Mouse (Mus musculus): ENCODE measurements around the gene Tmem186. TPM values are rescaled to one million over a fixed set of nuclear protein-coding genes. Genes with fewer than 3 reads are reported as not detected.

Tmem186 gene
- polyA plus RNA-seq, 1 experiment from 2014 or later, result 6.0 TPM

- Histone ChIP-seq H3K4me3 (ENCODE audit: inconsistent target) (no peak overlapping the region), H3K27ac (no peak overlapping the region), H3K79me2 (ENCODE audit: inconsistent target) (no peaks in the 10 kb centered on the region), H3K36me3 (ENCODE audit: inconsistent target) (peaks cover 78% of the 10 kb centered on the region)
- WGBS (ENCODE audit: missing documents), result 95% methylated on average over 9 of the region's 9 CpGs
These were observed 18.1 kb upstream of the Tmem186 start for GRCm38 (mm10) chr16:8655599-8655998.

GRCm38 (mm10) chr16:8655108-8655507 lies 17.6 kb upstream of the Tmem186 start:
- H3K36me3 ChIP-seq (ENCODE audit: inconsistent target), result peaks cover 77% of the 10 kb centered on the region
- 95% methylated on average over 6 of the region's 6 CpGs for WGBS (ENCODE audit: missing documents)
- no peak overlapping the region for H3K4me3 ChIP-seq (ENCODE audit: inconsistent target)

GRCm38 (mm10) chr16:8650007-8650406 lies 12.5 kb upstream of the Tmem186 start:
- Histone ChIP-seq H3K79me2 (ENCODE audit: inconsistent target) (no peaks in the 10 kb centered on the region), H3K4me3 (ENCODE audit: inconsistent target) (no peak overlapping the region), H3K27ac (no peak overlapping the region), H3K36me3 (ENCODE audit: inconsistent target) (peaks cover 96% of the 10 kb centered on the region)
- WGBS (ENCODE audit: missing documents), result 97% methylated on average over 3 of the region's 3 CpGs

More at GRCm38 (mm10) chr16:8655108-8655507, 17.6 kb upstream of the Tmem186 start:
- no peak overlapping the region for H3K27ac ChIP-seq
- H3K79me2 ChIP-seq (ENCODE audit: inconsistent target), result no peaks in the 10 kb centered on the region

- 93% methylated on average over 6 of the region's 6 CpGs for WGBS (ENCODE audit: missing documents)
These were observed 8.0 kb upstream of the Tmem186 start for GRCm38 (mm10) chr16:8645546-8645945.

DNA sequence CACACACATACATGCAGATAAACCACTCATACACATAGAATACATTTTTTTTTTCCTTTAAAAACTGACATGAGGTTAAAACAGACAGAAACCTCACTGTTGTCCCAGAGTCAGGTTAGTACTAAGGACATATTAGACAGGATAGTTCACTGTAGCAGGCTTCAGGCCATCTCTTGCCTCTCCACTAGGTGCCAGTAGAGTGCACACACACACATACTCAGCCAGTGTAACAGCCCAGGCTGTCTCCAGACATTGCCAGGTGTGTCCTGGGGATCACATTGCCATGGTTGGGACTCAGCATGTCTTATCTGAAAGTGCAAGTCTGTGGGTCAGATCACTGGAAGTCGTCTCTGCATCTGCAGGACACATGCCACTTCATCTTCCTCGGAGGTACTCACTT lies 6.3 kb upstream of the Tmem186 start:
- 100% methylated on average over 2 of the region's 2 CpGs for WGBS (ENCODE audit: missing documents)
- Histone ChIP-seq H3K4me3 (ENCODE audit: inconsistent target) (no peak overlapping the region), H3K79me2 (ENCODE audit: inconsistent target) (peaks cover 39% of the 10 kb centered on the region), H3K36me3 (ENCODE audit: inconsistent target) (peaks cover 63% of the 10 kb centered on the region), H3K27ac (no peak overlapping the region)

More at GRCm38 (mm10) chr16:8645546-8645945, 8.0 kb upstream of the Tmem186 start:
- Histone ChIP-seq H3K4me3 (ENCODE audit: inconsistent target) (no peak overlapping the region), H3K36me3 (ENCODE audit: inconsistent target) (peaks cover 76% of the 10 kb centered on the region), H3K79me2 (ENCODE audit: inconsistent target) (peaks cover 22% of the 10 kb centered on the region), H3K27ac (no peak overlapping the region)

- 64% methylated on average over 11 of the region's 11 CpGs for WGBS (ENCODE audit: missing documents)
These were observed 2.1 kb upstream of the Tmem186 start for GRCm38 (mm10) chr16:8639466-8640191.

DNA sequence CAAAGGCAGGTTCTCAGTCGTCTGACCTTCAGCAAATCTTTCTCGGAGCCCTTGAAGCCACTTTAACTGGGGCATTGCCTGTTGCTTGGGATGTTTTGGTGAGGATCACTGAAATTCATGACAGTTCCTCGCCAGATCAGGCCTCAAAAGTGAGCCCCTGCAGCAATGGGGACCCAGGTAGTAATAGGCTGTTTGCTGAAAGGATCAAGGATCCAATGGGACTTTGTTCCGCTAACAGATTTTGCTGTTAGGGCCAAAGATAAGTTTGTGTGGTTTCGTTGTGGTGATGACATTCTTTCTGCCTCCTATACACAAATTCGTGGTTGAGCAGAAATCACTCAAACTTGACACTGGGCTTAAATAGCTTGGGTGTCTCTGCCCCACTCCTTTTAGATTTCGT lies 619 bp upstream of the Tmem186 start:
- peak overlapping the region; percentile 83 for H3K4me3 ChIP-seq (ENCODE audit: inconsistent target)
- H3K79me2 ChIP-seq (ENCODE audit: inconsistent target), result peaks cover 87% of the 10 kb centered on the region
- H3K36me3 ChIP-seq (ENCODE audit: inconsistent target), result peaks cover 21% of the 10 kb centered on the region
- H3K27ac ChIP-seq, result peak overlapping the region; percentile 86
- WGBS (ENCODE audit: missing documents), result 27% methylated on average over 7 of the region's 7 CpGs

More at GRCm38 (mm10) chr16:8639466-8640191, 2.1 kb upstream of the Tmem186 start:
- Histone ChIP-seq H3K4me3 (ENCODE audit: inconsistent target) (no peak overlapping the region), H3K79me2 (ENCODE audit: inconsistent target) (peaks cover 77% of the 10 kb centered on the region), H3K27ac (no peak overlapping the region), H3K36me3 (ENCODE audit: inconsistent target) (peaks cover 24% of the 10 kb centered on the region)

- WGBS (ENCODE audit: missing documents), result 0% methylated on average over 13 of the region's 13 CpGs
- peaks cover 89% of the 10 kb centered on the region for H3K79me2 ChIP-seq (ENCODE audit: inconsistent target)
- peaks cover 14% of the 10 kb centered on the region; the same call in 1 of the 2 replicates for H3K36me3 ChIP-seq (ENCODE audit: inconsistent target)
- H3K4me3 ChIP-seq (ENCODE audit: inconsistent target), result peak overlapping the region; percentile 83
- H3K27ac ChIP-seq, result peak overlapping the region; percentile 86
These were observed 670 bp downstream of the Tmem186 start for GRCm38 (mm10) chr16:8636867-8637216.

DNA sequence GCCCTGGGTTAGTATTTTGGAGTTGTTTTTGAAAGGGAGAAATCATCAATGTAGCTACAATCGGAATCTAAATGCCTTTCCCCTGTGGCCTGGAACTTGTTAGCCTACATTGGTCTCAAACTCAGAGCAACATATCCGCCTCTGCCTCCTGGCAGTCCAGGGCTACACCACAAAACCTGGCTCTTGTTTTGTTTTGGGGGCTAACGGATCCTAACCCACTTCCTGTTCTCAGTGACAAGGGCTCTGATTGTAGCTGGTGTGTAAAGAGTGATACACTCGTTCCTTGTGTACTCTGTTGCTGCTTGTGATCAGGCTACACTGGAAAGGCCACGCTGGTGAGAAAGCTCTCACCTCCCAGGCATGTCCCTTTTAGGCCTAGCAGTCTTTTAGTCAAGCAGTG lies 6.1 kb downstream of the Tmem186 start:
- Histone ChIP-seq H3K4me3 (ENCODE audit: inconsistent target) (no peak overlapping the region), H3K79me2 (ENCODE audit: inconsistent target) (peaks cover 39% of the 10 kb centered on the region), H3K36me3 (ENCODE audit: inconsistent target) (peaks cover 4% of the 10 kb centered on the region; the same call in 1 of the 2 replicates), H3K27ac (no peak overlapping the region)
- WGBS (ENCODE audit: missing documents), result 47% methylated on average over 5 of the region's 5 CpGs

GRCm38 (mm10) chr16:8630419-8630818 lies 7.1 kb downstream of the Tmem186 start:
- WGBS (ENCODE audit: missing documents), result 94% methylated on average over 2 of the region's 2 CpGs

DNA sequence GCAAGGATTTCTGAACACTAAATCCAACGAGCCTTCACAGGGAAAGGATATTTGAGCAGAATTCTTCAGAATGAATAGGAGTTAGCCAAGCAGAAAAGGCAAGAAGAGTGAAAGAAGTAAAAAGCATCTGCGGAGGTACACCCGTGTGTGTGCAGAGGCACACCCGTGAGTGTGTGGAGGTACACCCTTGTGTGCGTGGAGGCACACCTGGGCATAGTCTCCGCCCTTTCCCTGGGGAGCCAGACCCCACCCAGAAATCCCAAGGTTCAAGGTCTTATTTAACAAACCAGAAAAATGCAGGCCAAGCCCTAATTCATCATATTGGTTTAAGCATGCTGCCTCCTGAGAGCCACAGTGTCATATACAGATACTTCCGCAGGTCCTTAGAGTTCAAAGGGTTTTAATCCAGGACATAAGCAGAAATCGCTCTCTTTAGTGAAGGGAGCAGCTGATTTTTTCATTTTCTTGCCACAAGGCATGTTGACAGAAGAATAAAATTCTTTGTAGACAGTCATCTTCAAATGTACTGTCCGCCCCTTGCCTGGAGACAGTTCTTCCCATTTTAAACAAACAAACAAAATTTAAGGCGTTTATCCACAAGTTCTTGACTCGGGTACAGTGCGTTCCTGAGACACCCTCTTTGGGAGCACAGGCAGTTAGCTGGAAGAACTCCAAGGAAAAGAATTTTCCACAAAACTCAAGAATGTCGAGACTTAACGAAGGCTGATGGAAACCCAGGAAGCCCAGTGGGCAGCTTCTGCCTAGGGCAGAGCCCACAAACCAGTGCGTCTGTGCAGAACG lies 17.0 kb downstream of the Tmem186 start:
- no peak overlapping the region for H3K4me3 ChIP-seq (ENCODE audit: inconsistent target)
- no peaks in the 10 kb centered on the region for H3K36me3 ChIP-seq (ENCODE audit: inconsistent target)
- no peaks in the 10 kb centered on the region for H3K79me2 ChIP-seq (ENCODE audit: inconsistent target)
- no peak overlapping the region for H3K27ac ChIP-seq
- 93% methylated on average over 16 of the region's 16 CpGs for WGBS (ENCODE audit: missing documents)

More at GRCm38 (mm10) chr16:8630419-8630818, 7.1 kb downstream of the Tmem186 start:
- peaks cover 28% of the 10 kb centered on the region for H3K79me2 ChIP-seq (ENCODE audit: inconsistent target)
- peaks cover 4% of the 10 kb centered on the region; the same call in 1 of the 2 replicates for H3K36me3 ChIP-seq (ENCODE audit: inconsistent target)
- H3K4me3 ChIP-seq (ENCODE audit: inconsistent target), result no peak overlapping the region
- no peak overlapping the region for H3K27ac ChIP-seq

GRCm38 (mm10) chr16:8619659-8620314 lies 17.7 kb downstream of the Tmem186 start:
- WGBS (ENCODE audit: missing documents), result 94% methylated on average over 10 of the region's 10 CpGs
- H3K4me3 ChIP-seq (ENCODE audit: inconsistent target), result no peak overlapping the region
- H3K36me3 ChIP-seq (ENCODE audit: inconsistent target), result no peaks in the 10 kb centered on the region
- H3K79me2 ChIP-seq (ENCODE audit: inconsistent target), result no peaks in the 10 kb centered on the region
- no peak overlapping the region for H3K27ac ChIP-seq

DNA sequence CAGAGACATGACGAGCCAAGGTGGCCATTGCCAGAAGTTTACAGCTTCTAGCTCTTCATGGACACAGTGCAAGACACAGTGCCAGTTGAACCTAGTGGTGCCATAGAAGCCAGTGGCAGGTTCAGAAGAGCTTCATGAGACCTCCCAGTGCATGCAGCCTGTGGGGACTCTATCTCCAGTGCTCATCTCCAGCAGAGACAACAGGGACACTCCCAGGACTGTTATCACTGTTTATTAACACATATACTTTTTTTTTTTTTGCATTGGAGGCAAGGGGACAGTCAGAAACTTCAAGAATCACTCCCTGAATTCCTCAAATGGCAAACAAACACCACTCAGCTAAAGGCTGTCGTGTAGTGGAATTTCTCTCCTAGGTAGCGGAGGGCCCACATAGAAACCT lies 24.1 kb downstream of the Tmem186 start:
- WGBS (ENCODE audit: missing documents), result 85% methylated on average over 3 of the region's 3 CpGs
- H3K4me3 ChIP-seq (ENCODE audit: inconsistent target), result no peak overlapping the region
- H3K27ac ChIP-seq, result no peak overlapping the region

DNA sequence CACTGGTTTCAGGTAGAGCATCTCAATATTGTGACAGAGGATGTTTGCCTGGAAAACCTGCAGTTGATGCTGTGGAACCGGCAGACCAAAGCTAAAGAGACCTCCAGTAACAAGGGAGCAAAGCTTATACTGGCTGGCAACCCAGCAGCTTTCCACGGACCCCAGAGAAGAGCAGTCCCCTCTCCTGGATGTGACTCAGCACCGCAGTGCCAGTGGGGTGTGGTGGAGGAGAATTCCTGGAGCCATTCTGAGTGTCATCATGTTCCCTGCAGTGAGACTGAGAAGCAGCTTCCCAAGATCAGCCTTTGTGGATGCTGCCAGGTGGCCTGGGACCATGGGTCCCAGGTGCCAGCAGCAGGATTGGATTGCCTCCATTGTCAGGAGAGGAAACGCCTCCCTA lies 24.5 kb downstream of the Tmem186 start:
- Histone ChIP-seq H3K36me3 (ENCODE audit: inconsistent target) (no peaks in the 10 kb centered on the region), H3K79me2 (ENCODE audit: inconsistent target) (no peaks in the 10 kb centered on the region), H3K27ac (no peak overlapping the region), H3K4me3 (ENCODE audit: inconsistent target) (no peak overlapping the region)
- WGBS (ENCODE audit: missing documents), result 83% methylated on average over 4 of the region's 4 CpGs

More for the DNA sequence above, 24.1 kb downstream of the Tmem186 start:
- Histone ChIP-seq H3K36me3 (ENCODE audit: inconsistent target) (no peaks in the 10 kb centered on the region), H3K79me2 (ENCODE audit: inconsistent target) (no peaks in the 10 kb centered on the region)

Measured in macrophage (primary cell).